Mouse (Mus musculus) thymus, adult 2 months (tissue): ENCODE measurements around the gene Ermp1.
A peak's percentile ranks its signal among the peaks of the same experiment; 100 is the strongest.

Experiments
- CTCF ChIP-seq: fragments of 200-500 bp; IDR thresholded peaks from 2 replicates; pipeline ENCODE4 v1.5.1; 2012; ENCODE audit warnings: mild to moderate bottlenecking, control low read depth, low read length, moderate library complexity, borderline replicate concordance; ENCODE audit not compliant: control insufficient read depth, poor library complexity, insufficient read depth; ENCODE audit errors: extremely low read depth
- POLR2A ChIP-seq: fragments of 200-500 bp; IDR thresholded peaks from 2 replicates; pipeline ENCODE4 v1.6.1; 2012; ENCODE audit warnings: mild to moderate bottlenecking, low read length, control low read depth, moderate library complexity; ENCODE audit not compliant: control insufficient read depth, poor library complexity, insufficient read depth; ENCODE audit errors: extremely low read depth

- TF ChIP-seq CTCF (peak; percentile 66; the same call in 1 of the 2 replicates), POLR2A (no peak)
These were observed 35.8 kb upstream of the Ermp1 start for GRCm38 (mm10) chr19:29683844-29684540.
